Mouse (Mus musculus) hindbrain, embryonic 10.5 days (tissue): Measurements from ENCODE around the gene Arpc3. TPM values are rescaled to one million over a fixed set of nuclear protein-coding genes. Genes with fewer than 3 reads are reported as not detected.

ENCODE experiments used
- DNase-seq: peaks from one replicate; pipeline ENCODE4 v3.0.0-alpha.2; 2017; ENCODE audit warnings: low spot score
- H3K27ac ChIP-seq: fragments of 300-500 bp; sonication (generic); 2 replicates; pipeline ENCODE4 v1.5.1; 2016; ENCODE audit warnings: mild to moderate bottlenecking, moderate library complexity
- H3K27me3 ChIP-seq: fragments of 300-500 bp; sonication (generic); 2 replicates; pipeline ENCODE4 v1.6.1; 2016; ENCODE audit warnings: mild to moderate bottlenecking; ENCODE audit not compliant: poor library complexity, insufficient read depth, severe bottlenecking
- H3K36me3 ChIP-seq: fragments of 300-500 bp; sonication (generic); 2 replicates; pipeline ENCODE4 v1.6.1; 2016; ENCODE audit warnings: mild to moderate bottlenecking, moderate library complexity
- H3K4me1 ChIP-seq: fragments of 300-500 bp; sonication (generic); replicated peaks from 2 replicates; pipeline ENCODE4 v1.6.1; 2016; ENCODE audit warnings: mild to moderate bottlenecking
- H3K4me3 ChIP-seq: fragments of 300-500 bp; sonication (generic); 2 replicates; pipeline ENCODE4 v1.5.1; 2016; ENCODE audit warnings: mild to moderate bottlenecking, moderate library complexity
- H3K9me3 ChIP-seq: fragments of 300-500 bp; sonication (generic); 2 replicates; pipeline ENCODE4 v1.6.1; 2016; ENCODE audit warnings: mild to moderate bottlenecking, moderate library complexity
- WGBS: fragments of 180-500 bp; shearing (Covaris S2); methylation state at CpG from one replicate; pipeline ENCODE4 v1.1.7; 2016; 5-methylcytosine and 5-hydroxymethylcytosine counted together
- polyA plus RNA-seq: library from polyadenylated mRNA; unstranded; fragments of >200 nt; fragmentation: Nextera tagmentation; extraction: Ambion mirVana; gene quantifications from 2 replicates; pipeline ENCODE4 v1.2.1, GENCODE M21; 2016

Gene Arpc3
- polyA plus RNA-seq, 1 experiment from 2014 or later, result 90.2 TPM

DNA sequence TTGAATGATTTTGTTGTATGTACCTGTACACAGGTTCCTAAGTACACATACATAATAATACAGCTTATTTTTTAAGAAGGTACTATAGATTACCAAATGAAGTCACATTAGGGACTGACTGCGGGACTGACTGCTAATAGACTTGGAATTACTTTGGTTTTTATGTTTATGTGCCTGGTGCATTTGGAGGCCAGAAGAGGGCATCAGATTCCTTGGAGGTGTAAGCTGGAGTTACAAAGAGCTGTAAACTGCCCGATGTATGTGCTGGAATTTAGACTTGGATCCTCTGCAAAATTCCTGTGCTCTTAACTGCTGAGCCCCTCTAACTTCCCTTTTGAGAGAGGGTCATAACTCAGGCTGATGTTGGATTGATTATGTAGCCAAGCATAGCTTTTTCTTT is 33.9 kb downstream of the Arpc3 start:
- no peak for DNase-seq
- Histone ChIP-seq H3K27ac (no peak overlapping the region), H3K36me3 (peaks cover 52% of the 10 kb centered on the region), H3K4me1 (peaks cover 20% of the 10 kb centered on the region), H3K9me3 (no peaks in the 10 kb centered on the region), H3K4me3 (no peak overlapping the region), H3K27me3 (no peaks in the 10 kb centered on the region)
- WGBS, result 91% methylated on average over 2 of the region's 2 CpGs

DNA sequence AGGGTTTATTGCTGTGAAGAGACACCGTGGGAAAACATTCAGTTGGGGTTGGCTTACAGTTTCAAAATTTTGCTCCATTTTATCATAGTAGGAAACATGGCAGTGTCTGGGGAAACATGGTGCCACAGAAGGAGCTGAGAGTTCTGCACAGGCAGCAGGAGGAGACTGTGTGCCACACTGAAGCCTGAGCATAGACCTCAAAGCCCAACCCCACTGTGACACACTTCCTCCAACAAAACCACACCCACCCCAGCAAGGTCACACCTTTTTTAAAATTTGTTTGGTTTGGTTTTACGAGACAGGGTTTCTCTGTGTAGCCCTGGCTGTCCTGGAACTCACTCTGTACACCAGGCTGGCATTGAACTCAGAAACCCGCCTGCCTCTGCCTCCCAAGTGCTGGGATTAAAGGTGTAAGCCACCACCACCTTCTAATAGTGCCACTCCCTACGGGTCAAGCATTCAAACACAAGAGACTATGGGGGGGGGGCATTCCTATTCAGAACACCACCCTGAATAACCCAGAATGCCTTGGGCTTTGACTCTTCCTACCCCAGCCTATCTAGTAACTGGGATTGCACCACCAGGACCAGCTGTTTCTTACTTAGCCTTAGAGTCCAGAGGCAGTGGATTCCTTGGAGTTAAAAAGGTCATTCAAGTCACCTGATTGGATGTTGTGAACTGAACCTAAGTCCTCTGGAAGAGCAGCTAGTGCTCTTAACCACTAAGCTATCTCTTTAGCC is 38.5 kb downstream of the Arpc3 start:
- Histone ChIP-seq H3K4me1 (no peaks in the 10 kb centered on the region), H3K27me3 (no peaks in the 10 kb centered on the region), H3K9me3 (no peaks in the 10 kb centered on the region), H3K36me3 (peaks cover 96% of the 10 kb centered on the region), H3K27ac (no peak overlapping the region), H3K4me3 (no peak overlapping the region)
- DNase-seq, result no peak
- WGBS, result 96% methylated on average over 4 of the region's 4 CpGs

DNA sequence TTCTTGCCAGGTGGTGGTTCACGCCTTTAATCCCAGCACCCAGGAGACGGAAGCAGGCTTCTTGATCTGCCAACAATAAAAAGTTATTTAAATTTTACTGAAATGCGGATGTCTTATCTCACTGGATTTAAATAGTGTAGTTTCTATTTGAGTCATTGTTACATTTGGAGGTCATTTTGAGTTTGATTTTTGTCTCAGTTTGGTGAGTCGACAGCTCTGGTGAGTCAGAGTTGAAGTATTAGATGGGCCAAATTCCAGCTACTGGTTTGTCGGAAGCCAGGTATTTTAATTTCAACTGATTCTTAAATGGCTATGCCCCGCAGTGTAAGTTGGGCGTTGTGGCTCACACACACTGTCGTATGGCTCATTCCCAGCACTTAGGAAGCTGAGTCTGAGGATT is 39.5 kb downstream of the Arpc3 start:
- no peak for DNase-seq
- H3K27me3 ChIP-seq, result no peaks in the 10 kb centered on the region
- H3K36me3 ChIP-seq, result peaks cover 98% of the 10 kb centered on the region
- H3K4me1 ChIP-seq, result no peaks in the 10 kb centered on the region
- no peak overlapping the region for H3K4me3 ChIP-seq
- no peaks in the 10 kb centered on the region for H3K9me3 ChIP-seq
- no peak overlapping the region for H3K27ac ChIP-seq
- 96% methylated on average over 8 of the region's 8 CpGs for WGBS

DNA sequence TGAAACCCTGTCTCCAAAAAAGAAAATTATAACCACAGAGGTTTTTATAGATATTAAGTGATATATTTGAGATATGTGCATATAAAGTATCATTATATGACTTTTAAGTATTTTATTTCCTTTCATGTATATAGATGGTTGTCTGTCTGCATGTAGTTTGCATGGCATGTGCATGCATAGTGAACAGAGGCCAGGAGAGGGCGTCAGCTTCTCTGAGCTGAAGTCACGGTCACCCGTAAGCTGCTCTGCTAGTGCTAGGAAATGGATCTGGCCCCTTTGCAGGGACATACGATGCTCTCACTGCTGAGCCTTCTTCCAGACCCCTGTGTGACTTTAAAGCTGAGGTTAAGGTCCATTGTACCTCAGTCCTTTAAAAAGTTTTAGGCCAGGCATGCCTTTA is 42.9 kb downstream of the Arpc3 start:
- DNase-seq, result no peak

DNA sequence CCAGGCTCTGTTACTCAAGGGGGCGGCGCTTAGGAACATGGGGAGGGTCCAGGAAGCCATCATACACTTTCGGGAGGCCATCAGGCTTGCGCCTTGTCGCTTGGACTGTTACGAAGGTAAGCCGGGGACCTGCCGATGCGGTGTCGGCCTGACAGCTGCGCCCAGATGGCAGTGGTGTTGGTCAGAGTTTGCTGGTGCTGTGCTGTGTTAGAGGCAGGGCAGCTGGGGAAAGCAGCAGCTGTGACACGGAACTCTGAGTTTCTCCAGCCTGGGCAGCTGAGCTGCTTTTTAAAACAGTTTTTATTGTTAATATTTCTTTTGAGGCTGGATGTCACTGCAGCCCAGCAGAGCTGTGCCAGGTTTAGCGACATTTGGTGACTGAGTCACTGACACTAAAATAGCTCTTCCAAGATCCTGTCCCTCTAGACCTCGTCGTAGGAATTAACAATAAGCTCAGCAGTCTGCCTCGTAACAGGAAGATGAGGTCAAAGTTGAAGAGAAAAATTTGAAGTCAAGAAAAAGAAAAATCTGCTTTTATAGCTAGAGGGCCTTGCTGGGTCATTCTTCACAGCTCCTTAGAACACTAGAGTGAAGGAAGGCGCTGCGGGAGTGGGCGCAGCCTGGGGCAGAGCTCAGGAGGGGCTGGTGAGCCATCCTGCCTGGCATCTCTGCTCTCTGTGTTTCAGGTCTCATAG is 47.9 kb downstream of the Arpc3 start:
- WGBS, result 93% methylated on average over 19 of the region's 19 CpGs
- no peaks in the 10 kb centered on the region for H3K4me1 ChIP-seq
- DNase-seq, result no peak
- no peak overlapping the region for H3K27ac ChIP-seq
- no peak overlapping the region for H3K4me3 ChIP-seq
- H3K27me3 ChIP-seq, result no peaks in the 10 kb centered on the region
- H3K36me3 ChIP-seq, result peaks cover 100% of the 10 kb centered on the region
- no peaks in the 10 kb centered on the region for H3K9me3 ChIP-seq

More for the DNA sequence above, 42.9 kb downstream of the Arpc3 start:
- WGBS, result 87% methylated on average over 4 of the region's 4 CpGs
- H3K27ac ChIP-seq, result no peak overlapping the region
- H3K36me3 ChIP-seq, result peaks cover 100% of the 10 kb centered on the region
- no peaks in the 10 kb centered on the region for H3K27me3 ChIP-seq
- H3K4me1 ChIP-seq, result no peaks in the 10 kb centered on the region
- no peaks in the 10 kb centered on the region for H3K9me3 ChIP-seq
- H3K4me3 ChIP-seq, result no peak overlapping the region

DNA sequence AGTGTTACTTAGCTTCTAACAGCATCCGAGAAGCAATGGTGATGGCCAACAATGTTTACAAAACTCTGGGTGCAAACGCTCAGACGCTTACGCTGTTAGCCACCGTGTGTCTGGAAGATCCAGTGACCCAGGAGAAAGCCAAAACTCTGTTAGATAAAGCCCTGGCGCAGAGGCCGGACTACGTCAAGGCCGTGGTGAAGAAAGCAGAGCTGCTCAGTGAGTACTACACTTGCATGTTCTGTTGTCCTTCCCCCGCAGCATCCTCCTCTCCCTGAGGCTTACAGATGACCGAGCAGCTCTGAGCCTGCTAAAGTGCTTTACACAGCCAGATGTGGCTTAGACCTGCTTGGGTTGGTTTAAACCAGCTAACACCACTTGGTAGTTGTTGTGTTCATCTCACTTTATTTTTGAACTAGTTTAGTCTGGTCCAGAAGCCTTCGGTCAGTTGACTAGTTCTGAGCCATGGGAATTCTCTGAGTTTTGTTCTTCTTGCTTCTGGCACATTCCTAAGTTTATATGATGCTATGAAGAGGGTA is 48.5 kb downstream of the Arpc3 start:
- no peak overlapping the region for H3K4me3 ChIP-seq
- peaks cover 100% of the 10 kb centered on the region for H3K36me3 ChIP-seq
- 95% methylated on average over 12 of the region's 12 CpGs for WGBS
- H3K9me3 ChIP-seq, result no peaks in the 10 kb centered on the region
- no peaks in the 10 kb centered on the region for H3K27me3 ChIP-seq
- H3K27ac ChIP-seq, result no peak overlapping the region
- H3K4me1 ChIP-seq, result no peaks in the 10 kb centered on the region
- DNase-seq, result no peak

DNA sequence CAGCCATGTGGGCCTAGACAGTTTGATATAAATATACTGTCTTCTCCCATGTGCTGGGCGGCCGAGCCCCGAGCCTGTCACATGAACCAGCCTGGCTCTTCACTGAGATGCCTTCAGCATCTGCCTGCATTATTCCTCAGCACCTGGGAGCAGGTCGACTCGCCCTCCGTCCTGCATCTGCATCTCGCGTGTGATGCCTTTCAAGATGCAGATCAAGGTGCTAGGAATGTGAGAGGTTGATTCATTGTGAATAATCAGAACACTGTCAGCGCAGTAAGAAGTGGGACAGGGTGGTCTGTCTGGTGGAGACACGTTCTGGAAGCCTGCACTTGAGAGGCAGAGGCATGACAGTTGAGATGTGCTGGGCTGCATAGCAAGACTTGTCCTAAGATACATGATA is 52.8 kb downstream of the Arpc3 start:
- WGBS, result 94% methylated on average over 10 of the region's 10 CpGs

DNA sequence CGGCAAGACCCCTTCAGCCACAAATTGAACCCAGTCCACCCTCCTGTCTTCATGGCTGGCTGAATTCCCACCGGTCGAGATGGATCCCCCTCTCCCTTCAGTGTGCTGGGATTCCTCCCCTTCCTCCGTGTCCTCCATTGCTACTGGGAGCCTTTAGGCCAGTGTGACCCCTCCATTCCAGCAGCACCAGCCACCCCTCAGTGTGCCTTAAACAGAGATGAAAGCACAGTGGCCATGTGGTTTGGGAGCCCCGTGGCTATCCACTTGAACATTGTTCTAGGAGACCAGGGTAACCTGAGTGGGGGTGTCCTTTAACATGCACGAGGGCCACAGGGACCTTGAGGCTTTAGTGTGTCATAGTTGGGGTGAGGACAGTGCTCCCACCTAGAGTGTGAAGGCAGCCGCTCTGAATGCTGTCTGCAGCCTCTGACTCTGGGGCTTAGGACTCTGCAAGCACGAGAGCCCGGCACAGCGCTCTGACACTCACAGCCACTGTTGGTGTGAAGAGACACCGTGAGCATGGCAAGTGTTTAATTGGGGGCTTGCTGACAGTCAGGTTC is 53.5 kb downstream of the Arpc3 start:
- Histone ChIP-seq H3K36me3 (peaks cover 89% of the 10 kb centered on the region), H3K4me3 (no peak overlapping the region)

More for the DNA sequence above, 52.8 kb downstream of the Arpc3 start:
- H3K27ac ChIP-seq, result no peak overlapping the region
- no peak overlapping the region for H3K4me3 ChIP-seq
- no peaks in the 10 kb centered on the region for H3K27me3 ChIP-seq
- DNase-seq, result no peak
- no peaks in the 10 kb centered on the region for H3K9me3 ChIP-seq
- peaks cover 2% of the 10 kb centered on the region; the same call in 1 of the 2 replicates for H3K4me1 ChIP-seq
- peaks cover 95% of the 10 kb centered on the region for H3K36me3 ChIP-seq

DNA sequence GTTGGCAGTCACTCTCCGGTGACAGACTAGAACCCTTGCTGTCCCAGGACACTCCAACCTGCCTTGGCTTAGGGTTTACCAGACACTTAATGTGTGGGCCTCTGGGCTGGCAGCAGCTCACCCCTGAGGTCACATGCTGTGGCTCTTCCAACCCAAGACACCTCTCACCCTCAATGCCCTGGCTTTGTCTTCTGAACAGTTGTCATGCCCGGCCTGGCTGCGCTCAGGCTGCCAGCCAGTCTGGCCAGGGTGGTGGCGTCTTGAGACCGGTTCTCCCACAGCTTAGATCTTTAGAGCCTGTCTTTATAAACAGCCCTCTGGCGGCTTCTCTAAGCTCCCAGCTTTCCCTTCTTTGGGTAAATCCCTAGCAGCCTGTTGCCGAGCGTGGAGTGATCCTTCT is 56.2 kb downstream of the Arpc3 start:
- 92% methylated on average over 8 of the region's 8 CpGs for WGBS
- no peak overlapping the region for H3K27ac ChIP-seq
- no peaks in the 10 kb centered on the region for H3K9me3 ChIP-seq
- no peak for DNase-seq
- H3K4me1 ChIP-seq, result peaks cover 15% of the 10 kb centered on the region
- H3K4me3 ChIP-seq, result no peak overlapping the region
- H3K36me3 ChIP-seq, result peaks cover 84% of the 10 kb centered on the region
- no peaks in the 10 kb centered on the region for H3K27me3 ChIP-seq

More for the DNA sequence above, 53.5 kb downstream of the Arpc3 start:
- H3K4me1 ChIP-seq, result peaks cover 8% of the 10 kb centered on the region
- no peak overlapping the region for H3K27ac ChIP-seq
- no peak for DNase-seq
- no peaks in the 10 kb centered on the region for H3K9me3 ChIP-seq
- no peaks in the 10 kb centered on the region for H3K27me3 ChIP-seq
- 96% methylated on average over 11 of the region's 11 CpGs for WGBS

DNA sequence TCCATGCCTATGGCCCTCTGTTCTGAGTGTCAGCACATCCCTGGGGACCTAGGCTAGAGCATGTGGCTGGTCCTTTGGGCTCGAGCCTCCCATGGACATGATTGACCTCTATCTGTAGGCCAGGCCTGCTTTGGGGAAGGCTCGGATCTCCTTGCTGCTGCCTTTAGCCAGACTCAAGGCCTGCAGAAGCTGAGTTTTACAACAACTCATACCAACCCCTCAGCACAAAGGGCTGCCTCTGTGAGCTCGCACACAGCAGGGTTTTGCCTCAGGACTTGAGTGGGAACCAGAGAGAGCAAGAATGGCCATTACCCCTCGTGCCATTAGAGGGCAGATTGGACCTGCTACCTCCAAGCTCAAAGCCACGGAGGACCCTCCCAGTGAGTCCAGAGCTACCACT is 57.2 kb downstream of the Arpc3 start:
- 88% methylated on average over 5 of the region's 5 CpGs for WGBS
- Histone ChIP-seq H3K4me3 (no peak overlapping the region), H3K4me1 (peaks cover 15% of the 10 kb centered on the region), H3K27me3 (no peaks in the 10 kb centered on the region), H3K9me3 (no peaks in the 10 kb centered on the region), H3K36me3 (peaks cover 84% of the 10 kb centered on the region), H3K27ac (no peak overlapping the region)
- no peak for DNase-seq

DNA sequence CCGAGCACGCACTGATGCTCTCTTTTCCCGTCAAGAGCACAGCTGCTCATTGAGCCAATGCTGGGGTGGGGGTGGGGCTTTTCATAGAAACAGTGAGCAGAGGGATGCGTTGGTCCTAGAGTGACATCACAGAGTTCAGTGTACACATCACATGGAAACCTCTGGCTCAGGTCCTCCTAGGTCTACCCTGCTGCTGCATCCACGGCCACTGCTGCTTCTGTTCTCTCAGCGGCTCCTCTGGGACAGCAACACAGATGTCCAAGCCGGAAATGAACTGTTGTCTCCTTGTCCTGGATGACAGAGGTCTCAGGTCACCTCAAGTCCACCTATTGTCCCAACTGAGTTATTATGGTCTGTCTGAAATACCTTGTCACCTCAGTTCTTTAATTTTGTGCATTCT is 58.3 kb downstream of the Arpc3 start:
- Histone ChIP-seq H3K9me3 (no peaks in the 10 kb centered on the region), H3K36me3 (peaks cover 84% of the 10 kb centered on the region), H3K4me1 (peaks cover 15% of the 10 kb centered on the region), H3K27ac (no peak overlapping the region), H3K27me3 (no peaks in the 10 kb centered on the region), H3K4me3 (no peak overlapping the region)
- 46% methylated on average over 7 of the region's 7 CpGs for WGBS
- DNase-seq, result peak; percentile 27

DNA sequence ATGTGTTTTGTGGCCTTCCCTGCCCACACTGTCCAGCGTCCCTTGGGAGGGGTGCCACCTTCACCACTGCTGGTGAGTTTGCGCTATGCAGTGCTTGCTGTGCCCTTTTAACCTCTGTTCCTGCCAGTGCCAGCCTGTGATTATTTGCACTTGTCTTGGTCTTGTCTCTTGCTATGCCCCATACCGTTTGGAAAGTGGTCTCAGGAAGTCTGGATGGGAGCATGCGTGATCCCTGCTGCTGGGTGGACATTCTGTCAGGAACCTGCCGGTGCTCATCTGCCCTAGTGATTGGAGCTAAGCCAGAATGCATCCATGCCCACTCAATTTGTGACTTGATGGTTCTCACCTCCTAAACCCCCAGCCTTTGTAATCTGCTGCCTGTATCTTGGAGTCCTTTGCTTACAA is 59.2 kb downstream of the Arpc3 start:
- peaks cover 84% of the 10 kb centered on the region for H3K36me3 ChIP-seq
- no peak overlapping the region for H3K4me3 ChIP-seq
- no peak for DNase-seq
- H3K27ac ChIP-seq, result no peak overlapping the region
- WGBS, result 78% methylated on average over 5 of the region's 5 CpGs
- peaks cover 15% of the 10 kb centered on the region for H3K4me1 ChIP-seq
- H3K9me3 ChIP-seq, result no peaks in the 10 kb centered on the region
- H3K27me3 ChIP-seq, result no peaks in the 10 kb centered on the region

DNA sequence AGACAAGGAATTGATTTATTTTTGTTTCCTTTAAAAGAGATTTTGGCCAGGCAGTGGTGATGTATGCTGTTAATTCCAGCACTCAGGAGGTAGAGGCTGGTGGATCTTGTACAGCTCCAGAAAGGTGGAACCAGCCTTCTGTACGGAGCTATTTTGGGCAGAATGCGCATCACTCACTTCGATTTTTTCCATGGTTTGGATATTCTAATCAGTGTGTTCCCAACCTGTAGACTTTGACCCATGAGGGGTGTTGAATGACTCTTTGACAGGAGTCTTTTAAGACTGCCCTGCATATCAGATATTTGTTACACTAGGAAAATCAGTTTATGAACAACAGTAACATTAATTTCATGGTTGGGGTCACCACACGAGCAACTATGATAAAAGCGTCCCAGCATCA is 59.6 kb downstream of the Arpc3 start:
- Histone ChIP-seq H3K27ac (no peak overlapping the region), H3K4me1 (peaks cover 15% of the 10 kb centered on the region), H3K27me3 (no peaks in the 10 kb centered on the region), H3K36me3 (peaks cover 84% of the 10 kb centered on the region), H3K4me3 (no peak overlapping the region), H3K9me3 (no peaks in the 10 kb centered on the region)
- WGBS, result 95% methylated on average over 5 of the region's 5 CpGs
- no peak for DNase-seq
